Mouse (Mus musculus): ENCODE measurements around the gene Cep89. TPM values are rescaled to one million over a fixed set of nuclear protein-coding genes. Genes with fewer than 3 reads are reported as not detected.

The Cep89 gene
- polyA plus RNA-seq, 1 experiment from 2014 or later: 59.9 TPM

- Histone ChIP-seq H3K4me2 (replicated peaks; ENCODE audit: low read depth, low read length) (no peak overlapping the region), H3K9me3 (ENCODE audit: control insufficient read depth, low read length) (no peaks in the 10 kb centered on the region), H3K27ac (ENCODE audit: low read depth, low read length) (peak overlapping the region; percentile 48), H3K27me3 (ENCODE audit: control insufficient read depth, insufficient read depth, low read length) (no peaks in the 10 kb centered on the region), H3K4me1 (ENCODE audit: control insufficient read depth, insufficient read depth, low read length) (peaks cover 18% of the 10 kb centered on the region), H3K36me3 (ENCODE audit: control insufficient read depth, insufficient read depth, low read length) (no peaks in the 10 kb centered on the region), H3K9ac (ENCODE audit: low read depth, low read length) (no peak overlapping the region), H3K4me3 (ENCODE audit: low read length) (no peak overlapping the region)
- ATAC-seq (ENCODE audit: low FRiP score, low TSS enrichment): no peak
- WGBS: 55% methylated on average over 7 of the region's 7 CpGs
Observed at GRCm38 (mm10) chr7:35448867-35449266, 52.0 kb downstream of the Cep89 start.

- no peaks in the 10 kb centered on the region for H3K4me1 ChIP-seq (ENCODE audit: control insufficient read depth, insufficient read depth, low read length)
- ATAC-seq (ENCODE audit: low FRiP score, low TSS enrichment): no peak
- WGBS: 84% methylated on average over 4 of the region's 4 CpGs
- no peak overlapping the region for H3K27ac ChIP-seq (ENCODE audit: low read depth, low read length)
- H3K4me2 ChIP-seq (replicated peaks; ENCODE audit: low read depth, low read length): no peak overlapping the region
- no peaks in the 10 kb centered on the region for H3K9me3 ChIP-seq (ENCODE audit: control insufficient read depth, low read length)
- H3K27me3 ChIP-seq (ENCODE audit: control insufficient read depth, insufficient read depth, low read length): no peaks in the 10 kb centered on the region
- no peak overlapping the region for H3K9ac ChIP-seq (ENCODE audit: low read depth, low read length)
- H3K36me3 ChIP-seq (ENCODE audit: control insufficient read depth, insufficient read depth, low read length): no peaks in the 10 kb centered on the region
- no peak overlapping the region for H3K4me3 ChIP-seq (ENCODE audit: low read length)
Observed at GRCm38 (mm10) chr7:35456091-35456814, 59.4 kb downstream of the Cep89 start.

- no peaks in the 10 kb centered on the region for H3K27me3 ChIP-seq (ENCODE audit: control insufficient read depth, insufficient read depth, low read length)
- no peaks in the 10 kb centered on the region for H3K36me3 ChIP-seq (ENCODE audit: control insufficient read depth, insufficient read depth, low read length)
- 89% methylated on average over 4 of the region's 4 CpGs for WGBS
- ATAC-seq (ENCODE audit: low FRiP score, low TSS enrichment): no peak
- no peak overlapping the region for H3K4me3 ChIP-seq (ENCODE audit: low read length)
- no peak overlapping the region for H3K27ac ChIP-seq (ENCODE audit: low read depth, low read length)
- no peak overlapping the region for H3K4me2 ChIP-seq (replicated peaks; ENCODE audit: low read depth, low read length)
- no peaks in the 10 kb centered on the region for H3K9me3 ChIP-seq (ENCODE audit: control insufficient read depth, low read length)
- no peaks in the 10 kb centered on the region for H3K4me1 ChIP-seq (ENCODE audit: control insufficient read depth, insufficient read depth, low read length)
- no peak overlapping the region for H3K9ac ChIP-seq (ENCODE audit: low read depth, low read length)
Observed at GRCm38 (mm10) chr7:35460971-35461370, 64.1 kb downstream of the Cep89 start.

- Histone ChIP-seq H3K27ac (ENCODE audit: low read depth, low read length) (no peak overlapping the region), H3K36me3 (ENCODE audit: control insufficient read depth, insufficient read depth, low read length) (no peaks in the 10 kb centered on the region), H3K27me3 (ENCODE audit: control insufficient read depth, insufficient read depth, low read length) (no peaks in the 10 kb centered on the region), H3K4me1 (ENCODE audit: control insufficient read depth, insufficient read depth, low read length) (no peaks in the 10 kb centered on the region), H3K9ac (ENCODE audit: low read depth, low read length) (no peak overlapping the region), H3K4me3 (ENCODE audit: low read length) (no peak overlapping the region), H3K4me2 (replicated peaks; ENCODE audit: low read depth, low read length) (no peak overlapping the region), H3K9me3 (ENCODE audit: control insufficient read depth, low read length) (no peaks in the 10 kb centered on the region)
- WGBS: 92% methylated on average over 5 of the region's 5 CpGs
- ATAC-seq (ENCODE audit: low FRiP score, low TSS enrichment): no peak
Observed at GRCm38 (mm10) chr7:35465027-35465426, 68.2 kb downstream of the Cep89 start.

- Histone ChIP-seq H3K4me1 (ENCODE audit: control insufficient read depth, insufficient read depth, low read length) (no peaks in the 10 kb centered on the region), H3K27ac (ENCODE audit: low read depth, low read length) (no peak overlapping the region), H3K4me3 (ENCODE audit: low read length) (no peak overlapping the region), H3K9me3 (ENCODE audit: control insufficient read depth, low read length) (no peaks in the 10 kb centered on the region), H3K4me2 (replicated peaks; ENCODE audit: low read depth, low read length) (no peak overlapping the region), H3K36me3 (ENCODE audit: control insufficient read depth, insufficient read depth, low read length) (no peaks in the 10 kb centered on the region), H3K9ac (ENCODE audit: low read depth, low read length) (no peak overlapping the region), H3K27me3 (ENCODE audit: control insufficient read depth, insufficient read depth, low read length) (no peaks in the 10 kb centered on the region)
- 62% methylated on average over 2 of the region's 2 CpGs for WGBS
- ATAC-seq (ENCODE audit: low FRiP score, low TSS enrichment): no peak
Observed at GRCm38 (mm10) chr7:35467856-35468255, 71.0 kb downstream of the Cep89 start.

GRCm38 (mm10) chr7:35470794-35471193 lies 74.0 kb downstream of the Cep89 start:
- Histone ChIP-seq H3K27me3 (ENCODE audit: control insufficient read depth, insufficient read depth, low read length) (no peaks in the 10 kb centered on the region), H3K9me3 (ENCODE audit: control insufficient read depth, low read length) (no peaks in the 10 kb centered on the region), H3K9ac (ENCODE audit: low read depth, low read length) (no peak overlapping the region), H3K36me3 (ENCODE audit: control insufficient read depth, insufficient read depth, low read length) (no peaks in the 10 kb centered on the region), H3K4me3 (ENCODE audit: low read length) (no peak overlapping the region), H3K4me2 (replicated peaks; ENCODE audit: low read depth, low read length) (no peak overlapping the region), H3K4me1 (ENCODE audit: control insufficient read depth, insufficient read depth, low read length) (no peaks in the 10 kb centered on the region), H3K27ac (ENCODE audit: low read depth, low read length) (no peak overlapping the region)
- 45% methylated on average over 4 of the region's 4 CpGs for WGBS
- ATAC-seq (ENCODE audit: low FRiP score, low TSS enrichment): no peak

- Histone ChIP-seq H3K4me3 (ENCODE audit: low read length) (no peak overlapping the region), H3K9me3 (ENCODE audit: control insufficient read depth, low read length) (no peaks in the 10 kb centered on the region), H3K9ac (ENCODE audit: low read depth, low read length) (no peak overlapping the region), H3K4me1 (ENCODE audit: control insufficient read depth, insufficient read depth, low read length) (no peaks in the 10 kb centered on the region), H3K27me3 (ENCODE audit: control insufficient read depth, insufficient read depth, low read length) (no peaks in the 10 kb centered on the region), H3K4me2 (replicated peaks; ENCODE audit: low read depth, low read length) (no peak overlapping the region), H3K36me3 (ENCODE audit: control insufficient read depth, insufficient read depth, low read length) (no peaks in the 10 kb centered on the region), H3K27ac (ENCODE audit: low read depth, low read length) (no peak overlapping the region)
- WGBS: 67% methylated on average over 2 of the region's 2 CpGs
- no peak for ATAC-seq (ENCODE audit: low FRiP score, low TSS enrichment)
Observed at GRCm38 (mm10) chr7:35476457-35476856, 79.6 kb downstream of the Cep89 start.

- H3K4me3 ChIP-seq (ENCODE audit: low read length): no peak overlapping the region
- H3K36me3 ChIP-seq (ENCODE audit: control insufficient read depth, insufficient read depth, low read length): no peaks in the 10 kb centered on the region
- no peak overlapping the region for H3K27ac ChIP-seq (ENCODE audit: low read depth, low read length)
- no peaks in the 10 kb centered on the region for H3K27me3 ChIP-seq (ENCODE audit: control insufficient read depth, insufficient read depth, low read length)
- no peaks in the 10 kb centered on the region for H3K4me1 ChIP-seq (ENCODE audit: control insufficient read depth, insufficient read depth, low read length)
- no peak for ATAC-seq (ENCODE audit: low FRiP score, low TSS enrichment)
- H3K4me2 ChIP-seq (replicated peaks; ENCODE audit: low read depth, low read length): no peak overlapping the region
- H3K9ac ChIP-seq (ENCODE audit: low read depth, low read length): no peak overlapping the region
- 86% methylated on average over 2 of the region's 2 CpGs for WGBS
- H3K9me3 ChIP-seq (ENCODE audit: control insufficient read depth, low read length): no peaks in the 10 kb centered on the region
Observed at GRCm38 (mm10) chr7:35485126-35485525, 88.3 kb downstream of the Cep89 start.

GRCm38 (mm10) chr7:35486553-35486952 lies 89.7 kb downstream of the Cep89 start:
- H3K27me3 ChIP-seq (ENCODE audit: control insufficient read depth, insufficient read depth, low read length): no peaks in the 10 kb centered on the region
- ATAC-seq (ENCODE audit: low FRiP score, low TSS enrichment): no peak

More at GRCm38 (mm10) chr7:35486553-35486952, 89.7 kb downstream of the Cep89 start:
- Histone ChIP-seq H3K9ac (ENCODE audit: low read depth, low read length) (no peak overlapping the region), H3K4me2 (replicated peaks; ENCODE audit: low read depth, low read length) (no peak overlapping the region), H3K9me3 (ENCODE audit: control insufficient read depth, low read length) (no peaks in the 10 kb centered on the region), H3K27ac (ENCODE audit: low read depth, low read length) (no peak overlapping the region), H3K4me1 (ENCODE audit: control insufficient read depth, insufficient read depth, low read length) (no peaks in the 10 kb centered on the region), H3K36me3 (ENCODE audit: control insufficient read depth, insufficient read depth, low read length) (no peaks in the 10 kb centered on the region), H3K4me3 (ENCODE audit: low read length) (no peak overlapping the region)
- 88% methylated on average over 8 of the region's 8 CpGs for WGBS
